Mouse (Mus musculus): ENCODE measurements around the gene Pcp4l1. TPM values are rescaled to one million over a fixed set of nuclear protein-coding genes. Genes with fewer than 3 reads are reported as not detected.

Pcp4l1 gene
- total and polyA plus RNA-seq, 3 experiments, result not detected

Other genes starting within 250 kb of the Pcp4l1 start
- gene Fcgr2b, start 219.7 kb downstream of the Pcp4l1 start, total RNA-seq (2012; rRNA removed), result 4.7 and 6.4 TPM in 2 replicates
- 1 to 10 TPM in 1 of 2 experiments, not detected in 1; 8.2 TPM for gene Fcgr2b, start 219.7 kb downstream of the Pcp4l1 start, polyA plus RNA-seq (2012; ENCODE audit: insufficient read depth in 1 of 2, insufficient read length in 2 of 2, low read depth in 1 of 2, low replicate concordance in 2 of 2, missing spikeins in 1 of 2)
- not detected in 2 replicates for gene Fcgr4, start 177.3 kb downstream of the Pcp4l1 start, total RNA-seq (2012; rRNA removed)
- not detected for gene Fcgr4, start 177.3 kb downstream of the Pcp4l1 start, polyA plus RNA-seq (2012; ENCODE audit: insufficient read depth in 1 of 2, insufficient read length in 2 of 2, low read depth in 1 of 2, low replicate concordance in 2 of 2, missing spikeins in 1 of 2)
- 0.39 and 0.62 TPM in 2 replicates for gene Fcgr3, start 131.3 kb downstream of the Pcp4l1 start, total RNA-seq (2012; rRNA removed)
- 1 to 10 TPM in 1 of 2 experiments, not detected in 1; 6.1 TPM for gene Fcgr3, start 131.3 kb downstream of the Pcp4l1 start, polyA plus RNA-seq (2012; ENCODE audit: insufficient read depth in 1 of 2, insufficient read length in 2 of 2, low read depth in 1 of 2, low replicate concordance in 2 of 2, missing spikeins in 1 of 2)
- 0.69 and 0.75 TPM in 2 replicates for gene Cfap126, start 82.3 kb downstream of the Pcp4l1 start, total RNA-seq (2012; rRNA removed)
- gene Cfap126, start 82.3 kb downstream of the Pcp4l1 start, polyA plus RNA-seq (2012; ENCODE audit: insufficient read depth in 1 of 2, insufficient read length in 2 of 2, low read depth in 1 of 2, low replicate concordance in 2 of 2, missing spikeins in 1 of 2), result 1 to 10 TPM in 1 of 2 experiments, not detected in 1; 3.5 TPM
- 79.4 and 88.2 TPM in 2 replicates for gene Sdhc, start 45.7 kb downstream of the Pcp4l1 start, total RNA-seq (2012; rRNA removed)
- 100 to 1,000 TPM in 1 of 2 experiments, not detected in 1; 224 TPM for gene Sdhc, start 45.7 kb downstream of the Pcp4l1 start, polyA plus RNA-seq (2012; ENCODE audit: insufficient read depth in 1 of 2, insufficient read length in 2 of 2, low read depth in 1 of 2, low replicate concordance in 2 of 2, missing spikeins in 1 of 2)
- gene Mpz, start 45.6 kb downstream of the Pcp4l1 start, total RNA-seq (2012; rRNA removed), result 0.10 TPM in 1 of 2 replicates, not detected in the other
- under 1 TPM in 1 of 2 experiments, not detected in 1; 0.28 TPM for gene Mpz, start 45.6 kb downstream of the Pcp4l1 start, polyA plus RNA-seq (2012; ENCODE audit: insufficient read depth in 1 of 2, insufficient read length in 2 of 2, low read depth in 1 of 2, low replicate concordance in 2 of 2, missing spikeins in 1 of 2)
- gene Nr1i3, start 17.7 kb upstream of the Pcp4l1 start, total RNA-seq (2012; rRNA removed), result 1.4 and 1.7 TPM in 2 replicates
- under 1 TPM in 1 of 2 experiments, not detected in 1; 0.24 TPM for gene Nr1i3, start 17.7 kb upstream of the Pcp4l1 start, polyA plus RNA-seq (2012; ENCODE audit: insufficient read depth in 1 of 2, insufficient read length in 2 of 2, low read depth in 1 of 2, low replicate concordance in 2 of 2, missing spikeins in 1 of 2)
- 38.0 and 40.7 TPM in 2 replicates for gene Tomm40l, start 26.2 kb upstream of the Pcp4l1 start, total RNA-seq (2012; rRNA removed)
- 10 to 100 TPM in 1 of 2 experiments, not detected in 1; 43.4 TPM for gene Tomm40l, start 26.2 kb upstream of the Pcp4l1 start, polyA plus RNA-seq (2012; ENCODE audit: insufficient read depth in 1 of 2, insufficient read length in 2 of 2, low read depth in 1 of 2, low replicate concordance in 2 of 2, missing spikeins in 1 of 2)
- gene Apoa2, start 28.8 kb upstream of the Pcp4l1 start, total RNA-seq (2012; rRNA removed), result not detected in 2 replicates
- gene Apoa2, start 28.8 kb upstream of the Pcp4l1 start, polyA plus RNA-seq (2012; ENCODE audit: insufficient read depth in 1 of 2, insufficient read length in 2 of 2, low read depth in 1 of 2, low replicate concordance in 2 of 2, missing spikeins in 1 of 2), result under 1 TPM in 1 of 2 experiments, not detected in 1; 0.15 TPM
- gene Fcer1g, start 38.1 kb upstream of the Pcp4l1 start, total RNA-seq (2012; rRNA removed), result 0.36 and 0.62 TPM in 2 replicates
- 1 to 10 TPM in 1 of 2 experiments, not detected in 1; 1.1 TPM for gene Fcer1g, start 38.1 kb upstream of the Pcp4l1 start, polyA plus RNA-seq (2012; ENCODE audit: insufficient read depth in 1 of 2, insufficient read length in 2 of 2, low read depth in 1 of 2, low replicate concordance in 2 of 2, missing spikeins in 1 of 2)
- not detected in 2 replicates for gene Adamts4, start 54.2 kb upstream of the Pcp4l1 start, total RNA-seq (2012; rRNA removed)
- gene Adamts4, start 54.2 kb upstream of the Pcp4l1 start, polyA plus RNA-seq (2012; ENCODE audit: insufficient read depth in 1 of 2, insufficient read length in 2 of 2, low read depth in 1 of 2, low replicate concordance in 2 of 2, missing spikeins in 1 of 2), result under 1 TPM in 1 of 2 experiments, not detected in 1; 0.03 TPM
- gene Ndufs2, start 55.1 kb upstream of the Pcp4l1 start, total RNA-seq (2012; rRNA removed), result 164 and 169 TPM in 2 replicates
- gene Ndufs2, start 55.1 kb upstream of the Pcp4l1 start, polyA plus RNA-seq (2012; ENCODE audit: insufficient read depth in 1 of 2, insufficient read length in 2 of 2, low read depth in 1 of 2, low replicate concordance in 2 of 2, missing spikeins in 1 of 2), result 100 to 1,000 TPM; 292 to 415 TPM
- gene B4galt3, start 74.1 kb upstream of the Pcp4l1 start, total RNA-seq (2012; rRNA removed), result 16.5 and 16.8 TPM in 2 replicates
- 10 to 100 TPM in 1 of 2 experiments, not detected in 1; 33.1 TPM for gene B4galt3, start 74.1 kb upstream of the Pcp4l1 start, polyA plus RNA-seq (2012; ENCODE audit: insufficient read depth in 1 of 2, insufficient read length in 2 of 2, low read depth in 1 of 2, low replicate concordance in 2 of 2, missing spikeins in 1 of 2)
- gene Ppox, start 84.9 kb upstream of the Pcp4l1 start, total RNA-seq (2012; rRNA removed), result 21.5 and 27.0 TPM in 2 replicates
- gene Ppox, start 84.9 kb upstream of the Pcp4l1 start, polyA plus RNA-seq (2012; ENCODE audit: insufficient read depth in 1 of 2, insufficient read length in 2 of 2, low read depth in 1 of 2, low replicate concordance in 2 of 2, missing spikeins in 1 of 2), result 10 to 100 TPM in 1 of 2 experiments, not detected in 1; 63.6 TPM
- 10.0 and 11.3 TPM in 2 replicates for gene Usp21, start 91.7 kb upstream of the Pcp4l1 start, total RNA-seq (2012; rRNA removed)
- gene Usp21, start 91.7 kb upstream of the Pcp4l1 start, polyA plus RNA-seq (2012; ENCODE audit: insufficient read depth in 1 of 2, insufficient read length in 2 of 2, low read depth in 1 of 2, low replicate concordance in 2 of 2, missing spikeins in 1 of 2), result 10 to 100 TPM in 1 of 2 experiments, not detected in 1; 66.4 TPM
- 100 and 101 TPM in 2 replicates for gene Ufc1, start 98.8 kb upstream of the Pcp4l1 start, total RNA-seq (2012; rRNA removed)
- gene Ufc1, start 98.8 kb upstream of the Pcp4l1 start, polyA plus RNA-seq (2012; ENCODE audit: insufficient read depth in 1 of 2, insufficient read length in 2 of 2, low read depth in 1 of 2, low replicate concordance in 2 of 2, missing spikeins in 1 of 2), result 100 to 1,000 TPM in 1 of 2 experiments, 10 to 100 TPM in 1; 71.0 to 408 TPM
- gene Dedd, start 132.9 kb upstream of the Pcp4l1 start, total RNA-seq (2012; rRNA removed), result 24.9 and 28.7 TPM in 2 replicates
- 10 to 100 TPM in 1 of 2 experiments, not detected in 1; 44.9 TPM for gene Dedd, start 132.9 kb upstream of the Pcp4l1 start, polyA plus RNA-seq (2012; ENCODE audit: insufficient read depth in 1 of 2, insufficient read length in 2 of 2, low read depth in 1 of 2, low replicate concordance in 2 of 2, missing spikeins in 1 of 2)
- gene Nit1, start 149.4 kb upstream of the Pcp4l1 start, total RNA-seq (2012; rRNA removed), result 17.9 and 20.0 TPM in 2 replicates
- gene Nit1, start 149.4 kb upstream of the Pcp4l1 start, polyA plus RNA-seq (2012; ENCODE audit: insufficient read depth in 1 of 2, insufficient read length in 2 of 2, low read depth in 1 of 2, low replicate concordance in 2 of 2, missing spikeins in 1 of 2), result 10 to 100 TPM in 1 of 2 experiments, not detected in 1; 26.3 TPM
- 33.8 and 36.2 TPM in 2 replicates for gene Pfdn2, start 149.4 kb upstream of the Pcp4l1 start, total RNA-seq (2012; rRNA removed)
- gene Pfdn2, start 149.4 kb upstream of the Pcp4l1 start, polyA plus RNA-seq (2012; ENCODE audit: insufficient read depth in 1 of 2, insufficient read length in 2 of 2, low read depth in 1 of 2, low replicate concordance in 2 of 2, missing spikeins in 1 of 2), result 100 to 1,000 TPM in 1 of 2 experiments, not detected in 1; 329 TPM
- 0.08 and 0.10 TPM in 2 replicates for gene Klhdc9, start 164.5 kb upstream of the Pcp4l1 start, total RNA-seq (2012; rRNA removed)
- not detected for gene Klhdc9, start 164.5 kb upstream of the Pcp4l1 start, polyA plus RNA-seq (2012; ENCODE audit: insufficient read depth in 1 of 2, insufficient read length in 2 of 2, low read depth in 1 of 2, low replicate concordance in 2 of 2, missing spikeins in 1 of 2)
- gene Nectin4, start 173.8 kb upstream of the Pcp4l1 start, total RNA-seq (2012; rRNA removed), result 0.04 TPM in 1 of 2 replicates, not detected in the other
- under 1 TPM in 1 of 2 experiments, not detected in 1; 0.15 TPM for gene Nectin4, start 173.8 kb upstream of the Pcp4l1 start, polyA plus RNA-seq (2012; ENCODE audit: insufficient read depth in 1 of 2, insufficient read length in 2 of 2, low read depth in 1 of 2, low replicate concordance in 2 of 2, missing spikeins in 1 of 2)
- 31.0 and 31.5 TPM in 2 replicates for gene Arhgap30, start 192.7 kb upstream of the Pcp4l1 start, total RNA-seq (2012; rRNA removed)
- gene Arhgap30, start 192.7 kb upstream of the Pcp4l1 start, polyA plus RNA-seq (2012; ENCODE audit: insufficient read depth in 1 of 2, insufficient read length in 2 of 2, low read depth in 1 of 2, low replicate concordance in 2 of 2, missing spikeins in 1 of 2), result 10 to 100 TPM in 1 of 2 experiments, not detected in 1; 41.2 TPM
- 50.0 and 56.0 TPM in 2 replicates for gene Usf1, start 215.0 kb upstream of the Pcp4l1 start, total RNA-seq (2012; rRNA removed)
- gene Usf1, start 215.0 kb upstream of the Pcp4l1 start, polyA plus RNA-seq (2012; ENCODE audit: insufficient read depth in 1 of 2, insufficient read length in 2 of 2, low read depth in 1 of 2, low replicate concordance in 2 of 2, missing spikeins in 1 of 2), result 10 to 100 TPM in 1 of 2 experiments, not detected in 1; 55.0 TPM
- 0.49 and 0.50 TPM in 2 replicates for gene Tstd1, start 222.6 kb upstream of the Pcp4l1 start, total RNA-seq (2012; rRNA removed)
- 1 to 10 TPM in 1 of 2 experiments, not detected in 1; 1.4 TPM for gene Tstd1, start 222.6 kb upstream of the Pcp4l1 start, polyA plus RNA-seq (2012; ENCODE audit: insufficient read depth in 1 of 2, insufficient read length in 2 of 2, low read depth in 1 of 2, low replicate concordance in 2 of 2, missing spikeins in 1 of 2)
- 0.31 and 0.42 TPM in 2 replicates for gene F11r, start 241.3 kb upstream of the Pcp4l1 start, total RNA-seq (2012; rRNA removed)
- 1 to 10 TPM in 1 of 2 experiments, not detected in 1; 1.8 TPM for gene F11r, start 241.3 kb upstream of the Pcp4l1 start, polyA plus RNA-seq (2012; ENCODE audit: insufficient read depth in 1 of 2, insufficient read length in 2 of 2, low read depth in 1 of 2, low replicate concordance in 2 of 2, missing spikeins in 1 of 2)

All from MEL (cell line).